9 mouse cellular contexts compared by ENCODE assay signal in the genomic region with DNA sequence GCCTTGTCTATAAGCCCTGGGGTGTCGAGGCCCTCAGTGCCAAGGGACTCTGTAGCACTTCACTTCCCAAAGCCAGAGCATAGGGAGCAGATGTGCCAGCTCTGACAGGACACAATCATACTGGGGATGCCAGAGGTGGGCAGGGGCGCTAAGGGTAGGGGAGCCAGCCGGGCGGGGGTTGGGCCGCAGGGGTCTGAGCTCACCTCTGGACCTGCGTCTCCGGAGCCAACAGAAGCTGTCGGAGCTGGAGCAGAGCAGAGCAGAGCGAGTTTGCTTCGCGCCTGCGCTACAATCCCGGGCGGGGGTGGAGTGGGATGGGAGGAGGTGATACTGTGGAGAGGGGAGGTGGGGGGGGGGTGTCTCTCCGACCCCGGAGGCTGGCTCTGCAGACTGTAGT. TPM values are rescaled to one million over a fixed set of nuclear protein-coding genes. Genes with fewer than 3 reads are reported as not detected.
DNase-seq lines count a peak whose midpoint lies in the region; ATAC-seq and TF ChIP-seq lines count a peak whose summit lies in the region.
"Had no signal": no experiment of that assay in that cellular context is flagged by ENCODE, and none has a peak within 500 bp of the region (broad histone marks: within the 10 kb centered on the region; RNA-seq: fewer than 3 reads in every experiment).

A gene (minus strand): TSS at position 294 of the 397 bp plus-strand sequence.

- peak within 1 kb of the TSS; percentile 28 for H3K4me3 ChIP-seq in cerebellum, adult 2 months (replicated peaks; ENCODE audit: insufficient read depth, low read depth, low read length)
- no peak within 1 kb of the TSS for H3K4me3 ChIP-seq in neural tube, embryonic 11.5 days (ENCODE audit: low read depth, low read length)
- H3K4me3 ChIP-seq in limb, embryonic 10.5 days = peak within 1 kb of the TSS; percentile 38
- H3K4me3 ChIP-seq in stomach, embryonic 15.5 days (replicated peaks) = no peak within 1 kb of the TSS
- H3K4me3 ChIP-seq: liver, embryonic 13.5 days had no signal

- peak within 1 kb of the TSS; percentile 40 for H3K4me2 ChIP-seq in neural tube, embryonic 11.5 days (ENCODE audit: low read depth)
- H3K4me2 ChIP-seq in stomach, embryonic 15.5 days = peak within 1 kb of the TSS; percentile 40
- H3K4me2 ChIP-seq: liver, embryonic 13.5 days had no signal

- peak within 1 kb of the TSS; percentile 43; the same call in 1 of the 2 replicates for H3K9ac ChIP-seq in neural tube, embryonic 11.5 days (ENCODE audit: low read length)
- no peak within 1 kb of the TSS for H3K9ac ChIP-seq in stomach, embryonic 15.5 days
- H3K9ac ChIP-seq: liver, embryonic 13.5 days had no signal

- no peaks in the 10 kb centered on the region for H3K27me3 ChIP-seq in cerebellum, adult 2 months (ENCODE audit: control insufficient read depth, insufficient read depth, low read length)
- no peaks in the 10 kb centered on the region; the same call in 1 of the 2 replicates for H3K27me3 ChIP-seq in neural tube, embryonic 11.5 days (ENCODE audit: control insufficient read depth, insufficient read depth, low read length)
- H3K27me3 ChIP-seq in limb, embryonic 10.5 days (ENCODE audit: low read depth, poor library complexity, severe bottlenecking) = peaks cover 36% of the 10 kb centered on the region
- peaks cover 19% of the 10 kb centered on the region; the same call in 1 of the 2 replicates for H3K27me3 ChIP-seq in stomach, embryonic 15.5 days (replicated peaks)

- no peaks in the 10 kb centered on the region for H3K9me3 ChIP-seq in neural tube, embryonic 11.5 days (ENCODE audit: control insufficient read depth, low read length)
- H3K9me3 ChIP-seq in limb, embryonic 10.5 days (replicated peaks) = no peaks in the 10 kb centered on the region
- no peaks in the 10 kb centered on the region for H3K9me3 ChIP-seq in stomach, embryonic 15.5 days
- H3K9me3 ChIP-seq: liver, embryonic 13.5 days had no signal

- H3K36me3 ChIP-seq in neural tube, embryonic 11.5 days (ENCODE audit: control insufficient read depth, insufficient read depth, low read length) = no peaks in the 10 kb centered on the region
- no peaks in the 10 kb centered on the region for H3K36me3 ChIP-seq in limb, embryonic 10.5 days
- no peaks in the 10 kb centered on the region for H3K36me3 ChIP-seq in stomach, embryonic 15.5 days
- H3K36me3 ChIP-seq: liver, embryonic 13.5 days had no signal

- WGBS in cerebellum, adult 2 months = 7% methylated on average over 16 of the region's 16 CpGs
- under 1% methylated on average over 16 of the region's 16 CpGs for WGBS in neural tube, embryonic 11.5 days
- 4% methylated on average over 16 of the region's 16 CpGs for WGBS in limb, embryonic 10.5 days
- WGBS in stomach, embryonic 15.5 days = 3% methylated on average over 16 of the region's 16 CpGs

- no peaks in the 10 kb centered on the region for H3K4me1 ChIP-seq in cerebellum, adult 2 months (ENCODE audit: control insufficient read depth, insufficient read depth, low read length)
- H3K4me1 ChIP-seq in neural tube, embryonic 11.5 days (ENCODE audit: control insufficient read depth, insufficient read depth, low read length) = peaks cover 5% of the 10 kb centered on the region
- H3K4me1 ChIP-seq in limb, embryonic 10.5 days = peaks cover 30% of the 10 kb centered on the region
- H3K4me1 ChIP-seq in stomach, embryonic 15.5 days = peaks cover 14% of the 10 kb centered on the region; the same call in 1 of the 2 replicates

- DNase-seq in cerebellum, adult 2 months = no peak
- no peak for DNase-seq in cerebellum, adult 18-20 months
- DNase-seq in neural tube, embryonic 11.5 days (ENCODE audit: low spot score) = peak; percentile 45
- DNase-seq in neural tube, embryonic 10.5 days (ENCODE audit: extremely low spot score, low spot score) = no peak
- DNase-seq in limb, embryonic 10.5 days (ENCODE audit: low spot score) = peak; percentile 67
- DNase-seq in testis, postnatal 14 days (ENCODE audit: low spot score) = no peak
- DNase-seq in urinary bladder, postnatal 14 days (ENCODE audit: low spot score) = no peak
- DNase-seq: liver, embryonic 13.5 days had no signal

- TF ChIP-seq CTCF in cerebellum, adult 2 months (IDR thresholded peaks at IDR 0.05; ENCODE audit: borderline replicate concordance, insufficient read depth, low read depth, low read length) = no peak

- no peak for TF ChIP-seq POLR2A in cerebellum, adult 2 months (IDR thresholded peaks at IDR 0.05; ENCODE audit: borderline replicate concordance, insufficient read depth, low read length)

- H3K27ac ChIP-seq in cerebellum, adult 2 months (ENCODE audit: insufficient read depth, low read length) = no peak within 1 kb of the TSS
- H3K27ac ChIP-seq in neural tube, embryonic 11.5 days (ENCODE audit: low read depth, low read length) = peak within 1 kb of the TSS; percentile 57
- peak within 1 kb of the TSS; percentile 61 for H3K27ac ChIP-seq in limb, embryonic 10.5 days
- H3K27ac ChIP-seq in stomach, embryonic 15.5 days = no peak within 1 kb of the TSS
- H3K27ac ChIP-seq: liver, embryonic 13.5 days had no signal

- peak; percentile 60 for ATAC-seq in neural tube, embryonic 11.5 days (ENCODE audit: insufficient read depth, low FRiP score, low TSS enrichment)
- ATAC-seq in stomach, embryonic 15.5 days (ENCODE audit: insufficient read depth, low FRiP score, low read depth) = peak; percentile 43; the same call in 1 of the 2 replicates

RNA-seq across cellular contexts. Expression of the gene that starts here (rescaled TPM):
- 124 and 142 TPM in 2 replicates for polyA plus RNA-seq in cerebellum, adult 2 months (2012; rRNA removed)
- 7.6 TPM in 2 replicates for polyA plus RNA-seq in neural tube, embryonic 11.5 days (2014; fragmentation: Nextera tagmentation; extraction: Ambion mirVana)
- 0.59 and 1.4 TPM in 2 replicates for polyA plus RNA-seq in limb, embryonic 10.5 days (2016; fragmentation: Nextera tagmentation; extraction: Ambion mirVana)
- 2.0 and 2.3 TPM in 2 replicates for polyA plus RNA-seq in stomach, embryonic 15.5 days (2015; fragmentation: Nextera tagmentation; extraction: Ambion mirVana)

Comparison
In these comparisons a context has a peak if more than half of its experiments do, and no peak if none do; other contexts are left out.
1. RNA of the gene that starts here (polyA plus RNA-seq): 124 to 142 TPM in cerebellum, adult 2 months; 7.6 TPM in neural tube, embryonic 11.5 days, 2.0 to 2.3 TPM in stomach, embryonic 15.5 days and 0.59 to 1.4 TPM in limb, embryonic 10.5 days; every median in the first group is over 10 times any median in the second.
2. DNase-seq: peak in neural tube, embryonic 11.5 days (single experiment) and limb, embryonic 10.5 days (single experiment); none in cerebellum, adult 2 months (0 of 2), cerebellum, adult 18-20 months (0 of 2), neural tube, embryonic 10.5 days (single experiment), testis, postnatal 14 days (single experiment) and urinary bladder, postnatal 14 days (single experiment).
3. H3K27ac ChIP-seq: peak in neural tube, embryonic 11.5 days (single experiment) and limb, embryonic 10.5 days (single experiment); none in cerebellum, adult 2 months (single experiment) and stomach, embryonic 15.5 days (single experiment).
4. H3K4me3 ChIP-seq: peak in cerebellum, adult 2 months (single experiment) and limb, embryonic 10.5 days (single experiment); none in neural tube, embryonic 11.5 days (single experiment) and stomach, embryonic 15.5 days (single experiment).